Mouse (Mus musculus) left cerebral cortex, adult 9 months (tissue): ENCODE measurements around the gene Zfp622.

Source experiments
- DNase-seq, 2 experiments: peaks; one replicate each; pipeline ENCODE4 v3.0.0; 2022; ENCODE audit warnings: low spot score in 2 of 2

The Zfp622 gene

GRCm38 (mm10) chr15:25984067-25984733, at the start of gene Zfp622:
Zfp622 (plus strand) TSS chr15:25984366.
- peak; percentile 93 to 97 for DNase-seq

- no peak for DNase-seq
Observed at GRCm38 (mm10) chr15:25934411-25934810, 49.8 kb upstream of the Zfp622 start.

DNA sequence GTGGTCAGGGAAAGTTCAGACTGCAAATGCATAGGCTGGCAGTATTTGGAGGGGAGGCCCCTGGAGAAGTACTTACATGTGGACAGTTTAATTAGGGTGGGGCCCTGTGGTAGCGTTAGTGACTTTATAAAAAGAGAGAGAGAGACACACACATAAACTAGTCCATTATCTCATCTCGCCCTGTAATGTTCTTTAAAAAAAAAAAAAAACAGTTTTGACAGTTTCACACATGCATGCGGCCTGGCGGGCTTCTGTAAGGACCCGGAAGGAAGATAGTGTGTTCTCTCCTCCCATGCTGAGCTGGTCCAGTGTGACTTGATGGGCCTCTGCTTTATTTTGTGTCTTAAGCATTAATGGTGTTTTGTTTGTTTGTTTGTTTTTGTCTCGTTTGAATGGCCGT, 45.7 kb upstream of the Zfp622 start:
- DNase-seq, result no peak

GRCm38 (mm10) chr15:25940397-25941377, 43.5 kb upstream of the Zfp622 start:
- DNase-seq, result no peak

DNA sequence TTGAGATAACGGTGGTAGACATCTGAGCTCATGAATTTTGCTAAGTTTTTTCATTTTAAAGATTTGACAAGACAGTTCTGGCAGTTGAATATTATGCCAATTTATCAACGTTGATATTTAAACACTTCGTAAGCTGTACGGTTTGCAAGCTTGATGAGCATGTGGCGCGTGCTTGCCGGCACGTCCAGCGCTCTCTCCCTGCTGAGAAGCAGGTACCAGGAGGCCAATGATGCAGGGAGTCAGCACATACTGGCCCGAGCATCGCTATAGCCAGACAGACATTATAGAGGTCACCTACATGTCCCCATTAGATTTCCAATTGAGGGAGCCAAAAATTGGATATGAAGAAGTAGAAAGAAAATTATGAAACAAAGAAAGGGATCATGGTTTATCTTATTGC, 42.7 kb upstream of the Zfp622 start:
- DNase-seq, result no peak

DNA sequence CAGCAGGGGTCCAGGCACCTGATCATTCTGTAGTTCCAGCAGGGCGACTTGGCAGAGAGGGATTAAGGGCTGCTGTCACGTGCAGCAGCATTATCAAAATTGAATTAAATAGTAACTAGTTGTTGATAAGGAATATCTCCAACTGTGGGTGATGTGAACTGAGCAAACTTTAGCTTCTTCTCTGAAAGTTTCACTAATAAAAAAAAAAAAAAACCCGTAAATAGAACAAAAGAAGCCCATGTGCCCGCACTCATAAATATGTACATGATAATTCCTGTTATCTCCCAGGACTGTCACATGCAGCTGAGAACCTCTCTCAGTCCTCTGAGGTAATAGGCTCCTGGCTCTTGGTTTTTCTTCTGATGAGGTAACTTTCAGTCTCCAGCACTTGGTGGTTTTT, 41.8 kb upstream of the Zfp622 start:
- no peak for DNase-seq

GRCm38 (mm10) chr15:25943386-25944137, 40.6 kb upstream of the Zfp622 start:
- DNase-seq, result no peak

GRCm38 (mm10) chr15:25945224-25945623, 38.9 kb upstream of the Zfp622 start:
- DNase-seq, result no peak

- DNase-seq, result no peak
Observed at GRCm38 (mm10) chr15:25946482-25946881, 37.7 kb upstream of the Zfp622 start.

DNA sequence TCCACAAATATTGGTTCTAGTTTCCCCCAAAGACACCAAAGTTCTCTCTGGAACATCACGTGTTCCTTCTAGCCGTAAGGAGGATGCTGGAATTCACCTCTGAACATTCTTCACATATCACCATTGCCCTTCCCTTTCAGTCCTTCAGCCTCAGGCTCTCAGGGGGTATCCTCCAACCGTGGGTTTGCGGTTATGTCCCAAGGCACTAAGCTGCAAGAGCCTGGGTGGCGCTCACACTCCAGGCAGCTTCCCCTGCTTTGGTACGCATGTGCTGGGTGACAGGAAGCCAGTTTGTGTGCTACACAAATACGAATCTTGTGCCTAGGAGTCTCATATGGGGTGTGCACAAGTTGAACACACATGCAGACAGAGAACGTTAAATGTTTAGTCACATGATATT, 36.8 kb upstream of the Zfp622 start:
- no peak for DNase-seq

GRCm38 (mm10) chr15:25948257-25949223, 35.6 kb upstream of the Zfp622 start:
- peak in 1 of 2 experiments; percentile 21 for DNase-seq

DNA sequence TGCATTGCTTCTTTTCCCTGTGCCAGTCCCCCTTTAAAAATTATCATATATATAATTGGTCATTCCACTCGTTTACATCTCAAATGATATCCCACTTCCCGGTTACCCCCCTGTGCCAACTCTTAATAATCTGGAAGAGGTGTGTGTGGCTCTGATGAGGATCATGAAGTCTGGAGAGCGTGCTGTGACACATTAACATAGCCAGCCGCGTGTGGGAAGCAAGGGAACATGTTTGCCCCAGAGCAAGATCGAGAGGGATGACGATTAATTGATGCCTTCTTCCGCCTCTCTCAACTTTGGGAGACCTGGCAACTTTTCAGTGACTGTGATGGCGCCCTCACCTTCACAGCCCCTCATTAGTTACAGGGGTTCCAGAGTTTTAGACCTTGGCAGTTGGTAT, 34.5 kb upstream of the Zfp622 start:
- DNase-seq, result no peak

DNA sequence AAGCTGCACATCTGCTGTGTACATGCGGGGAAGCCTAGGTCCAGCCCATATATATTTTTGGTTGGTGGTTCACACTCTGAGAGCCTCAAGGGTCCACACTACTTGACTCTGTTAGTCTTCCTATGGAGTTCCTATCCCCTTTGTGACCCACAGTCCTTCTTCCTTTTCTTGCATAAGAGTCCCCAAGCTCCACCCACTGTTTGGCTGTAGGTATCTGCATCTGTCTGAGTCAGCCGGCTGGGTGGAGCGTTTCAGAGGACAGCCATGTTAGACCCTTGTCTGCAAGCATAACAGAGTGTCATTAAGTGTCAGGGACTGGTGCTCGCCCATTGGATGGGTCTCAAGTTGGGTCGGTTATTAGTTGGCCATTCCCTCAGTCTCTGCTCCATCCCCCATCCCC, 33.6 kb upstream of the Zfp622 start:
- no peak for DNase-seq

GRCm38 (mm10) chr15:25951037-25951436, 33.1 kb upstream of the Zfp622 start:
- no peak for DNase-seq

DNA sequence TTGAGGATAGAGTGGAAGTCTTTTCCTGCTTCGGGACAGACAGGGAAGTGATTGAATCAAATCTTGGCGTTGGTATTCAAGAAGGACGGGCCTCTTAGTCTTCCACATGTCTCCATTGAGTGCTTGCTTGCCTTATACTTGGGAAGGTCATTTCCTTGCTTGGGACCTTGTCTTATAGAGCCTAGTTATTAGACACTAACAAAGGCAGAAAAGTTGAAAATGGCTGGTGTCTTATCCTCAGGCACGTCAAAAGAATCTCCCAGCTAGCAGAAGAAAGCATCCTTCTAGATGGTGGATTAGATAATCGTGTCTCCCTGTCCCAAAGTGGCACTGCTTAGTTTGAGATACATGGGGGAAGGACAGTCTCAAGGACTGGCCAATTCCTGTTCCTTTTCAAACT, 28.2 kb upstream of the Zfp622 start:
- DNase-seq, result no peak

- no peak for DNase-seq
Observed at GRCm38 (mm10) chr15:25956422-25957117, 27.6 kb upstream of the Zfp622 start.

DNA sequence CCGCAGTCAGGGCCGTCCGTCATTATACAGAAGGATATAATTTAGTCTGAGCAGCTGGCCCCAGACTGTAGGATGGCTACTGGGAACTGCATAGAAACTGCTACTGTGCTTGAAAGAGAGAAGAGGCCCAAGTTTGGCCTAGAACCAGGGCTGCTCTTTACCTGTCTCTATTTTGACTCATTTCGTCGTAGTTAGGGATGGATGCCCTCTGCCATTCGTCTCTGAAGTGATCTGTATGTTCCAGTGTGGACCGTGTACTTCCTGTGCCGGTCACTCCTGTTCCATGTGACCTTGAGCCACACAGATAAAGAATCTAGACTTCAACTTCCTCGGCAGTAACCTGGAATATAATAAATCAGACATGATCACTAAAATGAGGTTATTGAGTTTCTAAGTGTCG, 26.5 kb upstream of the Zfp622 start:
- DNase-seq, result no peak

GRCm38 (mm10) chr15:25959375-25959774, 24.8 kb upstream of the Zfp622 start:
- DNase-seq, result peak in 1 of 2 experiments; percentile 38

- DNase-seq, result no peak
Observed at GRCm38 (mm10) chr15:25960231-25960630, 23.9 kb upstream of the Zfp622 start.

- no peak for DNase-seq
Observed at GRCm38 (mm10) chr15:25966220-25966774, 17.9 kb upstream of the Zfp622 start.
